Mouse (Mus musculus) B cell, adult (primary cell): ENCODE measurements around the gene Fcor. TPM values are rescaled to one million over a fixed set of nuclear protein-coding genes. Genes with fewer than 3 reads are reported as not detected.

ENCODE experiments used
- total RNA-seq: library from RNA; stranded (reverse); gene quantifications from 4 replicates; pipeline ENCODE4 v1.2.4, GENCODE M21; 2023; ENCODE audit not compliant: inconsistent age

The Fcor gene
- total RNA-seq = 1.6 TPM in 1 of 4 replicates, not detected in the others

GRCm38 (mm10) chr8:3671980-3672491, at the start of gene Fcor:
TSS of gene Fcor (minus strand) at chr8:3672362.

GRCm38 (mm10) chr8:3720551-3720950, 48.4 kb upstream of the Fcor start, which contains the start of gene Clec4g:
TSS of gene Clec4g (minus strand) at chr8:3720651.

GRCm38 (mm10) chr8:3694121-3694520, 22.0 kb upstream of the Fcor start, which contains the start of gene Fcer2a:
TSS of gene Fcer2a (minus strand) at chr8:3694175.

GRCm38 (mm10) chr8:3676131-3676992, 4.2 kb upstream of the Fcor start, which contains the start of gene Trappc5:
TSS of gene Trappc5 (plus strand) at chr8:3676299.

GRCm38 (mm10) chr8:3665507-3665906, 6.7 kb downstream of the Fcor start, which contains the start of gene Mcemp1:
TSS of gene Mcemp1 (plus strand) at chr8:3665754.

GRCm38 (mm10) chr8:3655526-3655925, 16.6 kb downstream of the Fcor start, which contains the start of gene Retn:
TSS of gene Retn (plus strand) at chr8:3655770.

GRCm38 (mm10) chr8:3630647-3631477, 41.3 kb downstream of the Fcor start, which contains the start of gene Stxbp2:
TSS of gene Stxbp2 (plus strand) at chr8:3630955.

GRCm38 (mm10) chr8:3625445-3625844, 46.7 kb downstream of the Fcor start, which contains the start of gene Pcp2:
TSS of gene Pcp2 (minus strand) at chr8:3625545.

GRCm38 (mm10) chr8:3621199-3621970, 50.8 kb downstream of the Fcor start, which contains the start of the genes Xab2 and Pet100:
TSS of gene Xab2 (minus strand) at chr8:3621316.
TSS of gene Pet100 (plus strand) at chr8:3621548.

Other genes with a start within 250 kb of the Fcor start
- gene Pex11g, start 204.7 kb downstream of the Fcor start, total RNA-seq = 0.80 to 1.7 TPM (median 1.4 TPM) in 4 replicates
- gene Tex45, start 201.5 kb downstream of the Fcor start, total RNA-seq = 4.9 to 9.2 TPM (median 7.3 TPM) in 4 replicates
- 8.0 to 11.4 TPM (median 9.8 TPM) in 4 replicates for gene Zfp358, start 179.2 kb downstream of the Fcor start, total RNA-seq
- gene Mcoln1, start 171.9 kb downstream of the Fcor start, total RNA-seq = 89.1 to 114 TPM (median 104 TPM) in 4 replicates
- gene Pnpla6, start 157.0 kb downstream of the Fcor start, total RNA-seq = 60.2 to 80.5 TPM (median 68.7 TPM) in 4 replicates
- not detected in 4 replicates for gene C330021F23Rik, start 104.4 kb downstream of the Fcor start, total RNA-seq
- gene Camsap3, start 85.1 kb downstream of the Fcor start, total RNA-seq = 0.12 to 0.27 TPM (median 0.18 TPM) in 4 replicates
- 91.5 to 105 TPM (median 97.7 TPM) in 4 replicates for gene Xab2, start 51.0 kb downstream of the Fcor start, total RNA-seq
- 67.8 to 74.9 TPM (median 70.5 TPM) in 4 replicates for gene Pet100, start 50.8 kb downstream of the Fcor start, total RNA-seq
- gene Pcp2, start 46.8 kb downstream of the Fcor start, total RNA-seq = not detected in 4 replicates
- 248 to 283 TPM (median 258 TPM) in 4 replicates for gene Stxbp2, start 41.4 kb downstream of the Fcor start, total RNA-seq
- not detected in 4 replicates for gene Retn, start 16.6 kb downstream of the Fcor start, total RNA-seq
- not detected in 4 replicates for gene Mcemp1, start 6.6 kb downstream of the Fcor start, total RNA-seq
- 19.9 to 22.8 TPM (median 21.2 TPM) in 4 replicates for gene Trappc5, start 3.9 kb upstream of the Fcor start, total RNA-seq
- gene Fcer2a, start 21.8 kb upstream of the Fcor start, total RNA-seq = 517 to 653 TPM (median 596 TPM) in 4 replicates
- 0.35 TPM in 1 of 4 replicates, not detected in the others for gene Clec4g, start 48.3 kb upstream of the Fcor start, total RNA-seq
- gene Cd209a, start 76.6 kb upstream of the Fcor start, total RNA-seq = 0.35 to 1.5 TPM (median 0.90 TPM) in 4 replicates
- not detected in 4 replicates for gene Cd209e, start 181.9 kb upstream of the Fcor start, total RNA-seq
- gene Cd209d, start 206.2 kb upstream of the Fcor start, total RNA-seq = not detected in 4 replicates